In genomic region chrX:11139971-11140421, GRCm38 (mm10) we compare ENCODE assay signal across 7 mouse cellular contexts.
A peak's percentile ranks its signal among the peaks of the same experiment; 100 is the strongest.
DNase-seq lines count a peak whose midpoint lies in the region; ATAC-seq and TF ChIP-seq lines count a peak whose summit lies in the region.

No protein-coding gene starts in this region.

- intact Hi-C loops in heart, postnatal 14 days (cut with DNase I) = no loop called here

- H3K27ac ChIP-seq in lung, postnatal 0 days (ENCODE audit: low read length) = no peak overlapping the region

- no peak for TF ChIP-seq EP300 in lung, postnatal 0 days (IDR thresholded peaks at IDR 0.05)

- H3K4me1 ChIP-seq in lung, postnatal 0 days (ENCODE audit: insufficient read depth, low read depth, low read length) = no peaks in the 10 kb centered on the region

- no peak overlapping the region for H3K4me3 ChIP-seq in lung, postnatal 0 days (ENCODE audit: low read depth, low read length)

- DNase-seq in right cerebral cortex, postnatal 14 days = peak; percentile 7
- no peak for DNase-seq in right cerebral cortex, postnatal 25 days
- DNase-seq in cerebellum, adult 8-10 months = peak; percentile 25
- DNase-seq in heart, postnatal 14 days = peak; percentile 48 to 57
- DNase-seq in lung, postnatal 0 days (ENCODE audit: low spot score) = peak; percentile 81
- no peak for DNase-seq in thymus, postnatal 14 days
- DNase-seq in neural tube, embryonic 10.5 days (ENCODE audit: extremely low spot score, low spot score) = no peak

- no peaks in the 10 kb centered on the region for H3K36me3 ChIP-seq in lung, postnatal 0 days (ENCODE audit: insufficient read depth, low read length)

- WGBS in lung, postnatal 0 days = 34% methylated on average over 8 of the region's 8 CpGs

- H3K9ac ChIP-seq in lung, postnatal 0 days (replicated peaks; ENCODE audit: low read depth) = no peak overlapping the region

- ATAC-seq in lung, postnatal 0 days = peak; percentile 77

- no peak overlapping the region for H3K4me2 ChIP-seq in lung, postnatal 0 days (replicated peaks; ENCODE audit: low read depth, low read length)

- no peak for TF ChIP-seq CTCF in lung, postnatal 0 days (IDR thresholded peaks at IDR 0.05)

- no peaks in the 10 kb centered on the region for H3K9me3 ChIP-seq in lung, postnatal 0 days (ENCODE audit: low read length)

- no peaks in the 10 kb centered on the region for H3K27me3 ChIP-seq in lung, postnatal 0 days (replicated peaks; ENCODE audit: insufficient read depth, low read length)

Comparison
In these comparisons a context has a peak if more than half of its experiments do, and no peak if none do; other contexts are left out.
1. DNase-seq: peak in right cerebral cortex, postnatal 14 days (single experiment), cerebellum, adult 8-10 months (single experiment), heart, postnatal 14 days (2 of 2) and lung, postnatal 0 days (single experiment); none in right cerebral cortex, postnatal 25 days (single experiment), thymus, postnatal 14 days (single experiment) and neural tube, embryonic 10.5 days (single experiment).